Mouse (Mus musculus) olfactory bulb, adult 2 months (tissue): Measurements from ENCODE around the gene Gm21985.

ENCODE experiments used
- CTCF ChIP-seq: fragments of 200-500 bp; IDR thresholded peaks from 2 replicates; pipeline ENCODE4 v1.5.1; 2012; ENCODE audit warnings: low read depth, mild to moderate bottlenecking, low read length, moderate library complexity; ENCODE audit not compliant: insufficient read depth
- POLR2A ChIP-seq: fragments of 200-500 bp; IDR thresholded peaks from 2 replicates; pipeline ENCODE4 v1.6.1; 2012; ENCODE audit warnings: mild to moderate bottlenecking, low read depth, low read length, moderate library complexity; ENCODE audit not compliant: insufficient read depth

GRCm38 (mm10) chr2:112246193-112246592 is 19.9 kb upstream of the Gm21985 start:
- TF ChIP-seq CTCF: no peak
- TF ChIP-seq POLR2A: no peak
